Mouse (Mus musculus) spleen, adult 2 months (tissue): ENCODE results near the gene Slc6a6.

Source experiments
- CTCF ChIP-seq: fragments of 200-500 bp; IDR thresholded peaks from 2 replicates; pipeline ENCODE4 v1.5.1; 2011; ENCODE audit warnings: mild to moderate bottlenecking, inconsistent platforms; ENCODE audit not compliant: insufficient read depth, insufficient read length, insufficient replicate concordance; ENCODE audit errors: extremely low read depth
- POLR2A ChIP-seq: fragments of 200-500 bp; IDR thresholded peaks from 2 replicates; pipeline ENCODE4 v1.6.1; 2011; ENCODE audit warnings: low read depth, low read length, inconsistent platforms

DNA sequence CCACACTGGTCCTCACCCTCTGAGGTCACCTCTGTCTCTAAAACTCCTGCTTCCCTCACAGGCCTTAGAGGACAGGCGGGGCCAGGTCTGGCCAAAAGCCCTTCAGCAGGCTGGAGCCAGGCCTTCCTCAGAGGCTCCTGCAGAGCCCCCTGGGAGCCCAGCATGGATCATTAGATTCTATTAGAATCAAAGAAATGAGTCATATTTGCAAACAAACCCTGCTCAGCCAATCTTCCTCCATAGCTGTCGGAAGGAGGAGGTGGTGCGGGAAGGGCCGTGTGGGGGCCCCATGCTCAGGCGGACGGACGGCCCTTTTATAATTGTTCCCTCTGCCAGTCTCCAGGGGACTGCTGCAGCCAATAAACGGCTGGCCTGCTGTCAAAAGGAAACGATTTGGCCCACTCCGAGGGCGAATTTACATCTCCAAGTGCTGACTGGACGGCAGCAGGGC is 45.8 kb downstream of the Slc6a6 start:
- TF ChIP-seq CTCF (no peak), POLR2A (no peak)
